Mouse (Mus musculus) heart, embryonic 15.5 days (tissue): ENCODE results near the gene Gm21812. TPM values are rescaled to one million over a fixed set of nuclear protein-coding genes. Genes with fewer than 3 reads are reported as not detected.
"Not testable (repeated sequence)": the region's sequence is repeated elsewhere in the genome, so short reads cannot be mapped to it uniquely, and the experiment has no call there.

Source experiments
- ATAC-seq: fragments of 200-750 bp; cut with Nextera tagmentation; replicated peaks from 2 replicates; pipeline ENCODE4 v1.8.0; 2017; ENCODE audit warnings: low read depth, moderate TSS enrichment; ENCODE audit not compliant: insufficient number of reproducible peaks, insufficient read depth, low FRiP score
- H3K27ac ChIP-seq: fragments of 300-500 bp; sonication (generic); 2 replicates; pipeline ENCODE4 v1.5.1; 2015; ENCODE audit warnings: mild to moderate bottlenecking, inconsistent platforms
- H3K27me3 ChIP-seq: fragments of 300-500 bp; sonication (generic); 2 replicates; pipeline ENCODE4 v1.6.1; 2015; ENCODE audit warnings: inconsistent platforms
- H3K36me3 ChIP-seq: fragments of 300-500 bp; sonication (generic); 2 replicates; pipeline ENCODE4 v1.6.1; 2015; ENCODE audit warnings: mild to moderate bottlenecking, inconsistent platforms
- H3K4me1 ChIP-seq: fragments of 300-500 bp; sonication (generic); replicated peaks from 2 replicates; pipeline ENCODE4 v1.6.1; 2015; ENCODE audit warnings: inconsistent platforms
- H3K4me2 ChIP-seq: fragments of 300-500 bp; sonication (generic); 2 replicates; pipeline ENCODE4 v1.6.1; 2015; ENCODE audit warnings: inconsistent platforms, mild to moderate bottlenecking, moderate library complexity
- H3K4me3 ChIP-seq: fragments of 300-500 bp; sonication (generic); 2 replicates; pipeline ENCODE4 v1.5.1; 2015; ENCODE audit warnings: mild to moderate bottlenecking, inconsistent platforms
- H3K9ac ChIP-seq: fragments of 300-500 bp; sonication (generic); 2 replicates; pipeline ENCODE4 v1.6.1; 2015; ENCODE audit warnings: mild to moderate bottlenecking, inconsistent platforms
- H3K9me3 ChIP-seq: fragments of 300-500 bp; sonication (generic); replicated peaks from 2 replicates; pipeline ENCODE4 v1.6.1; 2016; ENCODE audit warnings: inconsistent platforms
- WGBS: fragments of 180-500 bp; shearing (Covaris S2); methylation state at CpG from one replicate; pipeline ENCODE4 v1.1.7; 2015; ENCODE audit warnings: mixed read lengths; 5-methylcytosine and 5-hydroxymethylcytosine counted together
- polyA plus RNA-seq: library from polyadenylated mRNA; unstranded; fragments of >200 nt; fragmentation: Nextera tagmentation; extraction: Ambion mirVana; gene quantifications from 2 replicates; pipeline ENCODE4 v1.2.1, GENCODE M21; 2015

Gene Gm21812
- polyA plus RNA-seq: not detected in 2 replicates

- not testable (repeated sequence) for H3K9ac ChIP-seq, H3K4me3 ChIP-seq, ATAC-seq, H3K27ac ChIP-seq, H3K4me2 ChIP-seq, H3K9me3 ChIP-seq, H3K27me3 ChIP-seq, H3K36me3 ChIP-seq, H3K4me1 ChIP-seq
- WGBS: no CpG with 5 or more reads among the region's 4 CpGs
Observed at GRCm38 (mm10) chrY:9347084-9347483, at the start of gene Gm21812. TSS of gene Gm21812 (minus strand) at chrY:9347184.

Other genes with a start within 250 kb of the Gm21812 start
- not detected in 2 replicates for gene Gm21292, start 213.3 kb downstream of the Gm21812 start, polyA plus RNA-seq
- gene Gm21721, start 145.0 kb downstream of the Gm21812 start, polyA plus RNA-seq: not detected in 2 replicates
- gene Gm21874, start 69.0 kb upstream of the Gm21812 start, polyA plus RNA-seq: not detected in 2 replicates